Mouse (Mus musculus): ENCODE results near the gene Meis2. TPM values are rescaled to one million over a fixed set of nuclear protein-coding genes. Genes with fewer than 3 reads are reported as not detected.

The Meis2 gene
- polyA plus RNA-seq, 2 experiments from 2014 or later: 0.26 TPM; not detected in 1

- ATAC-seq: no peak
Observed at GRCm38 (mm10) chr2:116047365-116047764, 18.3 kb downstream of the Meis2 start.

GRCm38 (mm10) chr2:116045048-116045447, 20.6 kb downstream of the Meis2 start:
- no peak for ATAC-seq

GRCm38 (mm10) chr2:116042934-116043698, 22.5 kb downstream of the Meis2 start:
- no peak for ATAC-seq

- ATAC-seq: no peak
Observed at GRCm38 (mm10) chr2:116042447-116042846, 23.2 kb downstream of the Meis2 start.

GRCm38 (mm10) chr2:116041683-116042262, 23.9 kb downstream of the Meis2 start:
- no peak for ATAC-seq

GRCm38 (mm10) chr2:116035345-116035744, 30.3 kb downstream of the Meis2 start:
- ATAC-seq: no peak

- ATAC-seq: no peak
Observed at GRCm38 (mm10) chr2:116028127-116028526, 37.5 kb downstream of the Meis2 start.

- ATAC-seq: no peak
Observed at GRCm38 (mm10) chr2:116022876-116023275, 42.8 kb downstream of the Meis2 start.

- no peak for ATAC-seq
Observed at GRCm38 (mm10) chr2:116021931-116022330, 43.7 kb downstream of the Meis2 start.

GRCm38 (mm10) chr2:116021046-116021445, 44.6 kb downstream of the Meis2 start:
- ATAC-seq: no peak

- ATAC-seq: no peak
Observed at GRCm38 (mm10) chr2:116020451-116020951, 45.1 kb downstream of the Meis2 start.

- no peak for ATAC-seq
Observed at GRCm38 (mm10) chr2:116019959-116020358, 45.7 kb downstream of the Meis2 start.

GRCm38 (mm10) chr2:116019466-116019794, 46.2 kb downstream of the Meis2 start:
- ATAC-seq: no peak

- ATAC-seq: no peak
Observed at GRCm38 (mm10) chr2:116018781-116019465, 46.7 kb downstream of the Meis2 start.

GRCm38 (mm10) chr2:116015520-116015919, 50.1 kb downstream of the Meis2 start:
- ATAC-seq: no peak

- no peak for ATAC-seq
Observed at GRCm38 (mm10) chr2:116010469-116010868, 55.2 kb downstream of the Meis2 start.

- ATAC-seq: no peak
Observed at GRCm38 (mm10) chr2:116010061-116010460, 55.6 kb downstream of the Meis2 start.

GRCm38 (mm10) chr2:116009097-116009970, 56.3 kb downstream of the Meis2 start:
- ATAC-seq: no peak

GRCm38 (mm10) chr2:116002354-116002753, 63.3 kb downstream of the Meis2 start:
- no peak for ATAC-seq

GRCm38 (mm10) chr2:116001352-116002138, 64.1 kb downstream of the Meis2 start:
- ATAC-seq: no peak

- no peak for ATAC-seq
Observed at GRCm38 (mm10) chr2:116000514-116000913, 65.1 kb downstream of the Meis2 start.

GRCm38 (mm10) chr2:115998802-115999201, 66.8 kb downstream of the Meis2 start:
- ATAC-seq: no peak

Measured in activated CD4-positive, CD25-positive, alpha-beta regulatory T cell, adult 4 months (primary cell).